Mouse (Mus musculus): ENCODE results near the gene Dlgap3. TPM values are rescaled to one million over a fixed set of nuclear protein-coding genes. Genes with fewer than 3 reads are reported as not detected.

Gene Dlgap3
- polyA plus RNA-seq, 2 experiments: 1.1 to 1.4 TPM

DNA sequence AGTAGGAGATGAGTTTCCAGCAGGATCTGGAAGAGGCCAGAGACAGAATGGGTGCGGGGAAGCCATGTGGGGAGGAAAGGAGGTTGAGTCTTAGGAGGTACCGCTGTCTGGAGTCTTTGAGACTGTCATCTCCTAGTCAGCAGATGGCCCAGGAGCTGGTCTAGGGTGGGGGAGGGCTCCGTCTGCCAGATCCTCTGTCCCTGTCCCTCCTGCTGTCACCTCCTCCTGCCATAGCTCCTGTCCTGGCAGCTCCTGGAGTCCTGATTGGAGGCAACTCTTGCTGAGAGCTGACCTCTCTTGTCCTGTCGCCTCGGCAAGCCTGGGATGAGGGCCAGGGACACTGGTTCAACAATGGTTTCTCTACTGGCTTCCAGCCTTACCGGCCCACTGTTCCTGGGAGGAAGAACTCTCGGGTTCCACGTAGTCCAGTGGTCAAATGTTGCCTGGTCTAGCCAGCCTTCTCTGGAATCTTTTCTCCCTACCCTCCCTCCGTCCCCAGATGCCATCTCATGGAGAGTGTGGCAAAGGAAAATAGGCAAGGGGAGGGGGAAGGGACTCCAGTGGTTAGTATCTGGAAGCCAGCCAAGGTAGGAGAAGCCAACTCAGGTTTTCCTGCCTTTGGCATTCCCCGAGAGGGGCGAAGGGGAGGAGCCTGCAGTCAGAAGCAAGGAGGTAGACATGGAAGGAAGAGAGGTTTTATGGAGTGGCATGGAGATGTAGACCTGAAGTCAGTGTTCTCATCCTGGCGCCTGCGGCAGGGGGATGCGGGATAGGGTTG lies 24.6 kb downstream of the Dlgap3 start:
- no peak for ATAC-seq (ENCODE audit: low FRiP score, low read depth)
- 58% methylated on average over 14 of the region's 14 CpGs for WGBS
- H3K4me1 ChIP-seq (ENCODE audit: control insufficient read depth, insufficient read depth, low read length): 0 out of 2 replicates have a peak, but pooled peaks cover 3% of the 10 kb centered on the region

DNA sequence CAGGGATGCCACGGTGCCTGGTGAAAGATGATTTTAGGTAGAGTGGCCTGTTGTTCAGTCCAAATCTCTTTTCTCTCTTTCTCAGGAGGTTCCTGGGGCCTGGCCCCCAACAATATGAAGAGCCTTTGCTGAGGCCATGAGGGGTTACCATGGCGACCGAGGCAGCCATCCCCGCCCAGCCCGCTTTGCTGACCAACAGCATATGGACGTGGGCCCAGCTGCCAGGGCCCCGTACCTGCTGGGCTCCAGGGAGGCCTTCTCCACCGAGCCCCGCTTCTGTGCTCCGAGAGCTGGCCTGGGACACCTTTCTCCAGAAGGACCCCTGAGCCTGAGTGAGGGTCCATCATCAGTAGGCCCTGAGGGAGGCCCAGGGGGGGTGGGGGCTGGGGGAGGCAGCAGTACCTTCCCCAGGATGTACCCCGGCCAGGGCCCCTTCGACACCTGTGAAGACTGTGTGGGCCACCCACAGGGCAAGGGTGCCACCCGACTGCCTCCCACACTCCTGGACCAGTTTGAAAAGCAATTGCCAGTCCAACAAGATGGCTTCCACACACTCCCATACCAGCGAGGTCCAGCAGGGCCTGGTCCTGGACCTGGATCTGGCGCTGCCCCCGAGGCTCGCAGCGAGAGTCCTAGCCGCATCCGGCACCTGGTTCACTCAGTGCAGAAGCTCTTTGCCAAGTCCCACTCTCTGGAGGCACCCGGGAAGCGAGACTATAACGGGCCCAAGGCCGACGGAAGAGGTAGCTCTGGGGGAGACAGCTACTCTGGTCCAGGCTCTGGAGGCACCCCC lies 25.7 kb downstream of the Dlgap3 start:
- H3K27ac ChIP-seq (replicated peaks; ENCODE audit: low read depth, low read length): no peak overlapping the region
- WGBS: 87% methylated on average over 24 of the region's 25 CpGs
- H3K4me1 ChIP-seq (ENCODE audit: control insufficient read depth, insufficient read depth, low read length): 0 out of 2 replicates have a peak, but pooled peaks cover 3% of the 10 kb centered on the region
- ATAC-seq (ENCODE audit: low FRiP score, low read depth): no peak
- no peaks in the 10 kb centered on the region for H3K9me3 ChIP-seq (ENCODE audit: control insufficient read depth, low read length)
- H3K4me2 ChIP-seq (replicated peaks; ENCODE audit: low read depth, low read length, severe bottlenecking): no peak overlapping the region
- H3K36me3 ChIP-seq (ENCODE audit: control insufficient read depth, insufficient read depth, low read length): no peaks in the 10 kb centered on the region
- TF ChIP-seq POLR2A (IDR thresholded peaks at IDR 0.05; ENCODE audit: borderline replicate concordance, extremely low read depth, insufficient read depth, insufficient read length): no peak
- no peak overlapping the region for H3K9ac ChIP-seq (ENCODE audit: low read depth, low read length, severe bottlenecking)
- no peak for DNase-seq (ENCODE audit: low spot score)
- H3K27me3 ChIP-seq (ENCODE audit: control insufficient read depth, insufficient read depth, low read length): no peaks in the 10 kb centered on the region
- no peak overlapping the region for H3K4me3 ChIP-seq (replicated peaks; ENCODE audit: low read length)

More for the DNA sequence above, 24.6 kb downstream of the Dlgap3 start:
- Histone ChIP-seq H3K9ac (ENCODE audit: low read depth, low read length, severe bottlenecking) (no peak overlapping the region), H3K4me3 (replicated peaks; ENCODE audit: low read length) (no peak overlapping the region), H3K27me3 (ENCODE audit: control insufficient read depth, insufficient read depth, low read length) (no peaks in the 10 kb centered on the region), H3K36me3 (ENCODE audit: control insufficient read depth, insufficient read depth, low read length) (no peaks in the 10 kb centered on the region), H3K4me2 (replicated peaks; ENCODE audit: low read depth, low read length, severe bottlenecking) (no peak overlapping the region), H3K27ac (replicated peaks; ENCODE audit: low read depth, low read length) (no peak overlapping the region), H3K9me3 (ENCODE audit: control insufficient read depth, low read length) (no peaks in the 10 kb centered on the region)
- DNase-seq (ENCODE audit: low spot score): no peak
- no peak for TF ChIP-seq POLR2A (IDR thresholded peaks at IDR 0.05; ENCODE audit: borderline replicate concordance, extremely low read depth, insufficient read depth, insufficient read length)

DNA sequence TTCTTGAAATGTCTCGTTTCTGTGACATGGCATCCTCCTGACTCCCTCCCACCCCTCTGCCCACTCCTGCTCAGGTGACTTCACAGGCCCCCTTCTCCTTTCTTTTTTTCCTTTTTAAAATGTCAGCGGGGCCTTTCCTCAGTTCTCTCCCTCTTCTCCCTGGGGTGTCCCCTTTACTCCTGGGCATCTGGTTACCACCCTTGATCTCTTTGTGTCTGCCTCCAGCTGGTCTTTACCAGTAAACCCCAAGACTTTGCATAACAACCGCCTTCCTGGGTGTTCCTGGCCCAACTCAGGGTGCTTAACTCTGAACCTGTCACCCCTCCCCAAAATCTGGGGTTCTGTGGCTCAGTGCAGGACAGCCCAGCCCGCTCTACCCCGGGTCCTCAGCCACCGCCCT lies 29.6 kb downstream of the Dlgap3 start:
- Histone ChIP-seq H3K4me3 (replicated peaks; ENCODE audit: low read length) (no peak overlapping the region), H3K4me2 (replicated peaks; ENCODE audit: low read depth, low read length, severe bottlenecking) (no peak overlapping the region), H3K9ac (ENCODE audit: low read depth, low read length, severe bottlenecking) (no peak overlapping the region), H3K36me3 (ENCODE audit: control insufficient read depth, insufficient read depth, low read length) (no peaks in the 10 kb centered on the region), H3K27ac (replicated peaks; ENCODE audit: low read depth, low read length) (no peak overlapping the region), H3K9me3 (ENCODE audit: control insufficient read depth, low read length) (no peaks in the 10 kb centered on the region), H3K4me1 (ENCODE audit: control insufficient read depth, insufficient read depth, low read length) (peaks cover 12% of the 10 kb centered on the region; the same call in 1 of the 2 replicates), H3K27me3 (ENCODE audit: control insufficient read depth, insufficient read depth, low read length) (no peaks in the 10 kb centered on the region)
- 38% methylated on average over 6 of the region's 6 CpGs for WGBS
- no peak for TF ChIP-seq POLR2A (IDR thresholded peaks at IDR 0.05; ENCODE audit: borderline replicate concordance, extremely low read depth, insufficient read depth, insufficient read length)
- no peak for ATAC-seq (ENCODE audit: low FRiP score, low read depth)
- no peak for DNase-seq (ENCODE audit: low spot score)

DNA sequence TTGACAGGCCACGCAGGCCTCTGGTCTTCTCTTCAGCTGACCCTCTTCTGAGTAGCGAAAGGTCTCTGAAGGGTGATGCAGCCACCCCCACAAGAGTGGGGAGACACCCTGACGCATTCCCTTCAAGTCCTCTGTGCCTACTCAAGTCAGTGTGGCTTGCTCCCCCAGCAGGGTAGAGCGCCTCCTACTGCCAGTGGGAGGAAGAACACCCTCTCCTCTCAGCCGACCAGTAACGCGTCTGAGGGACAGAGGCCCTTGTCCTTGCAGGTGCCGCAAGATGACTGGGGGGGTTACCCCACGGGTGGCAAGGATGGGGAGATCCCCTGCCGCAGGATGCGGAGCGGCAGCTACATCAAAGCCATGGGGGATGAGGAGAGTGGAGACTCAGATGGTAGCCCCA lies 30.4 kb downstream of the Dlgap3 start:
- DNase-seq (ENCODE audit: low spot score): no peak
- ATAC-seq (ENCODE audit: low FRiP score, low read depth): no peak
- Histone ChIP-seq H3K27me3 (ENCODE audit: control insufficient read depth, insufficient read depth, low read length) (no peaks in the 10 kb centered on the region), H3K9me3 (ENCODE audit: control insufficient read depth, low read length) (no peaks in the 10 kb centered on the region), H3K27ac (replicated peaks; ENCODE audit: low read depth, low read length) (no peak overlapping the region), H3K9ac (ENCODE audit: low read depth, low read length, severe bottlenecking) (no peak overlapping the region), H3K36me3 (ENCODE audit: control insufficient read depth, insufficient read depth, low read length) (no peaks in the 10 kb centered on the region), H3K4me2 (replicated peaks; ENCODE audit: low read depth, low read length, severe bottlenecking) (no peak overlapping the region), H3K4me3 (replicated peaks; ENCODE audit: low read length) (no peak overlapping the region), H3K4me1 (ENCODE audit: control insufficient read depth, insufficient read depth, low read length) (peaks cover 9% of the 10 kb centered on the region; the same call in 1 of the 2 replicates)
- 63% methylated on average over 12 of the region's 12 CpGs for WGBS
- TF ChIP-seq POLR2A (IDR thresholded peaks at IDR 0.05; ENCODE audit: borderline replicate concordance, extremely low read depth, insufficient read depth, insufficient read length): no peak

DNA sequence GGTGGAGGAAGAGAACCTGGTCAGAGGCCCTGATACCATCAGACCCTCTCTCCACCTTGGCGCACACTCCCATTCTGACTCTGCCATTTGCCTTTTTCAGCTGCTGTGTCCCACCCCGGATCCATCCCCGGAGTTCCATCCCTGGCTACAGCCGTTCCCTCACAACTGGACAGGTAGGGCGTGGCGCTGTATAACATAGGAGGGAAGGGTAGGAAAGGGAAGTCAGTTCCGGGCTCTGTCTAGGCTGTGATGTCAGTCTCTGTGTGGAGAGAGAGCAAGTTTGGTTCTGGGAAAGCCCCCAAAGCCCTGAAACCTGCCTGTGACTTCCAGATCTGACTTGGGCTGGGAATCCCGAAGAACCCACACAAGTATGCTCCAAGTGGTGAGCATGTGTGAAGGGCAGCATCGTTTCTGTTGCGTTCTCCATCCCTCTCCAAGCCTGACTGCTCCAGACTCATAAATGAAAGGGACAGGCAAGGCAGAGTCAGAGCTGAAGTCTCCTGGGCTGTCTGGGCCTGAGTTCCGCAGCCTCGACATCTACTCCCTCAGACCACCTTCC lies 31.2 kb downstream of the Dlgap3 start:
- Histone ChIP-seq H3K9ac (ENCODE audit: low read depth, low read length, severe bottlenecking) (no peak overlapping the region), H3K9me3 (ENCODE audit: control insufficient read depth, low read length) (no peaks in the 10 kb centered on the region), H3K27ac (replicated peaks; ENCODE audit: low read depth, low read length) (no peak overlapping the region), H3K4me1 (ENCODE audit: control insufficient read depth, insufficient read depth, low read length) (peaks cover 9% of the 10 kb centered on the region; the same call in 1 of the 2 replicates), H3K4me3 (replicated peaks; ENCODE audit: low read length) (no peak overlapping the region), H3K27me3 (ENCODE audit: control insufficient read depth, insufficient read depth, low read length) (no peaks in the 10 kb centered on the region), H3K36me3 (ENCODE audit: control insufficient read depth, insufficient read depth, low read length) (no peaks in the 10 kb centered on the region), H3K4me2 (replicated peaks; ENCODE audit: low read depth, low read length, severe bottlenecking) (no peak overlapping the region)
- WGBS: 78% methylated on average over 12 of the region's 12 CpGs
- no peak for TF ChIP-seq POLR2A (IDR thresholded peaks at IDR 0.05; ENCODE audit: borderline replicate concordance, extremely low read depth, insufficient read depth, insufficient read length)
- no peak for ATAC-seq (ENCODE audit: low FRiP score, low read depth)
- DNase-seq (ENCODE audit: low spot score): no peak
